In genomic region chrX:159837379-159837778, GRCm38 (mm10) we compare ENCODE assay signal across 9 mouse cellular contexts.
A peak's percentile ranks its signal among the peaks of the same experiment; 100 is the strongest.
DNase-seq lines count a peak whose midpoint lies in the region; ATAC-seq lines count a peak whose summit lies in the region.
"Had no signal": no experiment of that assay in that cellular context is flagged by ENCODE, and none has a peak within 500 bp of the region (broad histone marks: within the 10 kb centered on the region; RNA-seq: fewer than 3 reads in every experiment).

No protein-coding gene starts in this region.

- H3K9ac ChIP-seq in forebrain, embryonic 13.5 days, result no peak overlapping the region
- no peak overlapping the region for H3K9ac ChIP-seq in kidney, embryonic 16.5 days (replicated peaks; ENCODE audit: low read length)

- DNase-seq in forebrain, embryonic 10.5 days (ENCODE audit: extremely low spot score, low spot score), result no peak
- DNase-seq in right cerebral cortex, adult 2 months (ENCODE audit: low spot score in 2 of 2), result peak; percentile 14 to 18
- no peak for DNase-seq in right cerebral cortex, postnatal 36 days (ENCODE audit: low spot score in 2 of 2)
- DNase-seq in layer of hippocampus, adult 18-20 months (ENCODE audit: low spot score in 2 of 2), result peak; percentile 53 to 79
- no peak for DNase-seq in embryo, embryonic 11 days

- 88% methylated on average over 1 of the region's 1 CpGs for WGBS in forebrain, embryonic 13.5 days
- WGBS in forebrain, embryonic 10.5 days, result 79% methylated on average over 1 of the region's 1 CpGs
- 78% methylated on average over 1 of the region's 1 CpGs for WGBS in kidney, embryonic 16.5 days

- no peak overlapping the region for H3K4me3 ChIP-seq in forebrain, embryonic 13.5 days
- H3K4me3 ChIP-seq in forebrain, embryonic 10.5 days, result no peak overlapping the region
- H3K4me3 ChIP-seq in kidney, embryonic 16.5 days (ENCODE audit: low read length), result no peak overlapping the region

- H3K4me2 ChIP-seq in forebrain, embryonic 13.5 days, result no peak overlapping the region
- H3K4me2 ChIP-seq in kidney, embryonic 16.5 days (replicated peaks; ENCODE audit: low read depth, low read length), result no peak overlapping the region

- no peak overlapping the region for H3K27ac ChIP-seq in forebrain, embryonic 13.5 days
- H3K27ac ChIP-seq in forebrain, embryonic 10.5 days, result no peak overlapping the region
- H3K27ac ChIP-seq in kidney, embryonic 16.5 days (ENCODE audit: low read length), result no peak overlapping the region

- ATAC-seq in forebrain, embryonic 13.5 days, result peak; percentile 67
- ATAC-seq in kidney, embryonic 16.5 days (ENCODE audit: low FRiP score, low TSS enrichment), result no peak
- ATAC-seq in erythroid progenitor cell, adult 5-6 weeks (replicated peaks; ENCODE audit: low FRiP score, poor library complexity, severe bottlenecking), result no peak

- H3K9me3 ChIP-seq in forebrain, embryonic 13.5 days (replicated peaks), result no peaks in the 10 kb centered on the region
- no peaks in the 10 kb centered on the region for H3K9me3 ChIP-seq in forebrain, embryonic 10.5 days
- H3K9me3 ChIP-seq in kidney, embryonic 16.5 days (ENCODE audit: low read length), result no peaks in the 10 kb centered on the region

- no peaks in the 10 kb centered on the region; the same call in 1 of the 2 replicates for H3K27me3 ChIP-seq in forebrain, embryonic 13.5 days
- peaks cover 89% of the 10 kb centered on the region for H3K27me3 ChIP-seq in forebrain, embryonic 10.5 days (ENCODE audit: poor library complexity, severe bottlenecking)
- H3K27me3 ChIP-seq in kidney, embryonic 16.5 days (ENCODE audit: insufficient read depth, low read length), result peaks cover 4% of the 10 kb centered on the region; the same call in 1 of the 2 replicates
- H3K27me3 ChIP-seq: CH12.LX had no signal

- no peaks in the 10 kb centered on the region for H3K4me1 ChIP-seq in forebrain, embryonic 13.5 days
- H3K4me1 ChIP-seq in forebrain, embryonic 10.5 days, result no peaks in the 10 kb centered on the region
- no peaks in the 10 kb centered on the region for H3K4me1 ChIP-seq in kidney, embryonic 16.5 days (ENCODE audit: insufficient read depth, low read length)

- no peaks in the 10 kb centered on the region for H3K36me3 ChIP-seq in forebrain, embryonic 13.5 days (ENCODE audit: poor library complexity, severe bottlenecking)
- no peaks in the 10 kb centered on the region for H3K36me3 ChIP-seq in forebrain, embryonic 10.5 days (replicated peaks)
- H3K36me3 ChIP-seq in kidney, embryonic 16.5 days (ENCODE audit: insufficient read depth, low read length), result no peaks in the 10 kb centered on the region

Comparison
In these comparisons a context has a peak if more than half of its experiments do, and no peak if none do; other contexts are left out.
1. DNase-seq: peak in right cerebral cortex, adult 2 months (2 of 2) and layer of hippocampus, adult 18-20 months (2 of 2); none in forebrain, embryonic 10.5 days (single experiment), right cerebral cortex, postnatal 36 days (0 of 2) and embryo, embryonic 11 days (single experiment).